Mouse (Mus musculus) lung, embryonic 16.5 days (tissue): ENCODE measurements around the gene Scarb1. TPM values are rescaled to one million over a fixed set of nuclear protein-coding genes. Genes with fewer than 3 reads are reported as not detected.
A peak's percentile ranks its signal among the peaks of the same experiment; 100 is the strongest.

Experiments
- ATAC-seq: fragments of 200-750 bp; cut with Nextera tagmentation; 2 replicates; pipeline ENCODE4 v1.8.0; 2017; ENCODE audit warnings: low read depth, mild to moderate bottlenecking, moderate library complexity
- H3K27ac ChIP-seq: fragments of 300-500 bp; sonication (generic); 2 replicates; pipeline ENCODE4 v1.5.1; 2014; ENCODE audit warnings: mild to moderate bottlenecking, control low read depth, low read length
- H3K27me3 ChIP-seq: fragments of 300-500 bp; sonication (generic); 2 replicates; pipeline ENCODE4 v1.6.1; 2014; ENCODE audit warnings: low read depth, low read length, mixed read lengths; ENCODE audit not compliant: control insufficient read depth, insufficient read depth
- H3K36me3 ChIP-seq: fragments of 300-500 bp; sonication (generic); 2 replicates; pipeline ENCODE4 v1.6.1; 2014; ENCODE audit warnings: low read length; ENCODE audit not compliant: control insufficient read depth, insufficient read depth
- H3K4me1 ChIP-seq: fragments of 300-500 bp; sonication (generic); replicated peaks from 2 replicates; pipeline ENCODE4 v1.6.1; 2014; ENCODE audit warnings: low read length, mixed read lengths; ENCODE audit not compliant: control insufficient read depth, insufficient read depth
- H3K4me2 ChIP-seq: fragments of 300-500 bp; sonication (generic); 2 replicates; pipeline ENCODE4 v1.6.1; 2014; ENCODE audit warnings: low read depth, low read length, control low read depth
- H3K4me3 ChIP-seq: fragments of 300-500 bp; sonication (generic); 2 replicates; pipeline ENCODE4 v1.5.1; 2014; ENCODE audit warnings: mild to moderate bottlenecking, low read length, control low read depth
- H3K9ac ChIP-seq: fragments of 300-500 bp; sonication (generic); 2 replicates; pipeline ENCODE4 v1.6.1; 2014; ENCODE audit warnings: low read length, control low read depth
- H3K9me3 ChIP-seq: fragments of 300-500 bp; sonication (generic); 2 replicates; pipeline ENCODE4 v1.6.1; 2016; ENCODE audit warnings: low read length; ENCODE audit not compliant: control insufficient read depth
- WGBS: fragments of 180-500 bp; shearing (Covaris S2); extraction: QIAGEN DNeasy Blood & Tissue Kit; methylation state at CpG from one replicate; pipeline ENCODE4 v1.1.7; 2014; 5-methylcytosine and 5-hydroxymethylcytosine counted together
- polyA plus RNA-seq: library from polyadenylated mRNA; unstranded; fragments of >200 nt; fragmentation: Nextera tagmentation; extraction: Ambion mirVana; gene quantifications from 2 replicates; pipeline ENCODE4 v1.2.1, GENCODE M21; 2015

The Scarb1 gene
- polyA plus RNA-seq, 1 experiment from 2014 or later = 66.6 TPM

DNA sequence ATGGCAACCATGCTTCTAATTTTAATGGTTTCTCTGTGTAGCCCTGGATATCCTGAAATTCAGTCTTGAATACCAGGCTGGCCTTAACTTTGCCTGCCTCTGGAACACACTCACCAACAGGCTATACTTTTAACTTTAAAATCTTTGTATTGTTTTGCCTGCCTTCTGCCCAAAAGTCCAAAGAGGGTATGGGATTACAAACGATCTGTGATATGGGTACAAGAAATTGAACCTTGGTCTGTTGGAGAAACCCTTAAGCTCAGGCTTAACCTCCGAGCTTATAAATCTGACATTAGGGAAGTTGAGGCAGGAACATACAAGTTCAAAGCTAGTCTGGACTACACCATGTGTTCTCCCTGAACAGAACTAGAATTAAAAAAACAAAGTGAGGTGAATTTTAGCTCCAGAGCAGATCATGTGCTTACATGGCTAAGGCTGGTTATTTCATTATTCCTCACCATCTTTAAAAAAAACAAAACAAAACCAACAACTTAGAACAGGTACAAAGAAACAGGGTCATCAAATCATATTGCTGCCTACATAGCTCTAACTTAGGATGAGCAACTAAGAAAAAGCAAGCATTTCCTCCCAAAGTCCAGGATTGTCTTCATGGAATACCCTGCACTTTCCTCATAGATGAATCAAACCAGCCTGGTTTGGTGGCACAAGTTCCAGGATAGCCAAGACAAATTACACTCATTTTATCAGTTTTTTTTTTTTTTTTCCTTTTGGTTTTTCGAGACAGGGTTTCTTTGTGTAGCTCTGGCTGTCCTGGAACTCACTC is 42.9 kb upstream of the Scarb1 start:
- Histone ChIP-seq H3K27me3 (no peaks in the 10 kb centered on the region), H3K9me3 (no peaks in the 10 kb centered on the region), H3K36me3 (peaks cover 16% of the 10 kb centered on the region), H3K4me1 (peaks cover 14% of the 10 kb centered on the region), H3K9ac (no peak overlapping the region), H3K4me3 (no peak overlapping the region), H3K4me2 (no peak overlapping the region), H3K27ac (no peak overlapping the region)
- WGBS = 69% methylated on average over 3 of the region's 3 CpGs
- ATAC-seq = no peak

DNA sequence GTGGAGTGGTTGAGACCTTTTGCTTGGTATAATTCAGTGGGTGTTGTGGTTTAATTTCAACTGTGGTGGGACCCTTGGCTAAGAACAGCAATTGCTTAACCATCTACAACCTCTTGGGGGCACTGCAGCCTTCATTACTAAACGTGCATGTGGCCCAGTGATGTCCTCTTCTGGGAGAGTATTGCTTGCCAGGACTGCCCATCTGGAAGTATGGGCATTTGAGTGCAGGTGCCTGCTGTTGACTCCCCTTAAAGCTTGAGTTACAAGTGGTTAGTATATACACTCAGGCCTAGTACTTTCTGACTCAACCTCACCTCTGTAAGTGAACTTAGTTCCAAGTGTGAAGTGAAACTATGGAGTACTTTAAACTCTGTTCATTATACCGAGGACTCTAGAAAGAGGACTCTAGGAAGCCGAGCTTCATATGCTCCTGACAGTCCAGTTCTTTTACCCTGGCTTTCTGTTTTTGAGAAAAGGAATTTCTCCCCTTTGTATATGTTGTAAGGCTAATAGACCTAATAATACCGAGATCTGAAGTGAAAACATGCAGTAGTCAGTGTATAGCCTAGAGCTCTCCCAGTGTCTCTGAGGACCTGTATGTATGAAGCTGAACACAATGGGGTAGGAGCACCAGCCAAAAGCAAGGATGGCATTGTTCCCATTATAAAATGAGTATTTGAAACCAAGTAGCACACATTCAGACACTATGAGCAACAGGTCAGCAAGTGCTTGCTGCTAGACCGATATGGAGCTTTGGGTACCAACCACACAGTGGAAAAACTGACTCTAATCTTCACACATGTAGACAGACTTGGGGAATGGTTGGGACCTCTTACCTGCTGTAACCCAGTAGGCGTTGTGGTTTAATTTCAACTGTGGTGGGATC is 42.0 kb upstream of the Scarb1 start:
- H3K9me3 ChIP-seq = no peaks in the 10 kb centered on the region
- no peak overlapping the region for H3K4me2 ChIP-seq
- no peaks in the 10 kb centered on the region for H3K27me3 ChIP-seq
- H3K9ac ChIP-seq = no peak overlapping the region
- H3K4me1 ChIP-seq = peaks cover 9% of the 10 kb centered on the region
- H3K36me3 ChIP-seq = peaks cover 14% of the 10 kb centered on the region
- 35% methylated on average over 6 of the region's 6 CpGs for WGBS
- H3K4me3 ChIP-seq = no peak overlapping the region
- no peak overlapping the region for H3K27ac ChIP-seq
- ATAC-seq = peak; percentile 87

DNA sequence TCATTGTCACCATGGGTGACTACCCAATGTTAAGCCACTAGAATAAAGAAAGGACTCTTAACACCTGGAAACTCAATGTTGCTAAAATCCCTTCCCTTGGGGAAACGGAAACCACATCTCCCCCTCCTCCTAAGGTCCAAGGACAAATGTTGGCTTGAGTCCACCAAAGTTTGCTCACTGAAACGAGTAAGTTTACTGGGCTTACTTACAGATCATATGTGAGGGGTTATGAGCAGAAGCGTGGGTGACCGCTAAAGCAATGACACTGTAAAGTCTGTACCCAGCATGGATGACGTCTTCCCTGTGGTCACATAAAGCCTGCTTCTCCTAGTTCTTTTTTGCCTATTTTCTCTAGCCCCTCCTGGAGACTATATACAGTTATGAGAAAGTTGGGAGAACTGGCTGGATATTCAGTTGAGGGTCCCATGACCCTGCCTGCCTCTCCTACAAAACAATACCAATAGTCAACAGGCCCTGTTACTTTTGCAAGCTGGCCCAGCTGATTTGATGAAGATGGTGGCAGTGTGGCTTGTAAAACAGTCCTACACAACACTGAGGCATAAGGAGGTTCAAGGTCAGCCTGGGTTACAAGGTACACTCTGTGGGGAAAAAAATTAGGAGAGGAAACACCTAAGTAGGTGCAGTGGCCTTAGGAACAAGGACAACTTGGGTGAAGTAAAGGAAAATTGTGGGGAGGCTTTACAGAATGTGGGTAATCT is 41.2 kb upstream of the Scarb1 start:
- Histone ChIP-seq H3K27me3 (no peaks in the 10 kb centered on the region), H3K9me3 (no peaks in the 10 kb centered on the region), H3K9ac (no peak overlapping the region), H3K4me1 (peaks cover 9% of the 10 kb centered on the region), H3K27ac (no peak overlapping the region), H3K36me3 (peaks cover 14% of the 10 kb centered on the region), H3K4me3 (no peak overlapping the region), H3K4me2 (no peak overlapping the region)
- 55% methylated on average over 5 of the region's 5 CpGs for WGBS
- ATAC-seq = no peak; the same call in 1 of the 2 replicates

DNA sequence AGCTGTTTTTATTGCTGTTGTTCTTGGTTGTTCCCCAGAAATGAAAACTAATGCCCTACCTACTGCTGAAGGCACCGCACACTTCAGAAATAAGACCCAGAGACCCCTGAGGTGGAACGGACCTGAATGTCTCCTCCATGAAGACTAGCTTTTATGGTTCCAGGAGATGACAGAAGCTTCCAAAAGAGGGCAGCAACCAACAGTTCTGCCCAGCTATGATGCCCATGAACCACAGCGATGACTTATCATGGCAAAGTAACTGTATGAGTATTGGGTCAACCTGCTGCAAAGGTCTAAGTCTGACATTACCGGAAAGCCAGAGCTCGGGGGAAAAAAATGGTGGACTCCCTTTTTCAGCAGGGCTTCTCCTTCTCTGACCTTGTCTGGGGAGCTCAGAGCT is 38.0 kb upstream of the Scarb1 start:
- Histone ChIP-seq H3K36me3 (no peaks in the 10 kb centered on the region), H3K4me3 (no peak overlapping the region), H3K27ac (no peak overlapping the region), H3K27me3 (no peaks in the 10 kb centered on the region), H3K9ac (no peak overlapping the region), H3K9me3 (no peaks in the 10 kb centered on the region; the same call in 1 of the 2 replicates), H3K4me1 (no peaks in the 10 kb centered on the region), H3K4me2 (no peak overlapping the region)
- no peak for ATAC-seq
- 82% methylated on average over 5 of the region's 5 CpGs for WGBS

DNA sequence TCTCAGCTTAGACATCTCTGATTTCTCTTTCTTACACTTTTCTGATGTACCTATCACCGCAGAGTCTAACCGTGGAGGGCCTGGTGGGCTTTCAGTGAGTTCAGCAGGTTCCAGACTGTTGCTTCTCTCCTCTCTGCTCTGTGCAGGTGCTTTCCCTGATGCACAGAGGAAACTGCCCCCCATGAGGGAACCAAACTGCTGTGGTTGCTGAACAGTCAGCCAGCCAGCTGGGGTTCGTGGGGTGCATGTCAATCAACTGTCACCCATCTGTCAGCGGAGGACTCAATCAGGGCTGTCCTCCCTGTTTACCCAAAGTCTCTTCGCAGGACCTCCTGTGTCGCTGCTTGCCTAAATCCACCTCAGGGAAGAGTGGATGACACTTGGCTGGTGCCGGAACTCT is 36.3 kb upstream of the Scarb1 start:
- Histone ChIP-seq H3K9ac (no peak overlapping the region), H3K9me3 (no peaks in the 10 kb centered on the region; the same call in 1 of the 2 replicates), H3K4me2 (no peak overlapping the region), H3K27me3 (no peaks in the 10 kb centered on the region), H3K4me1 (no peaks in the 10 kb centered on the region), H3K36me3 (no peaks in the 10 kb centered on the region), H3K4me3 (no peak overlapping the region), H3K27ac (no peak overlapping the region)
- ATAC-seq = no peak
- WGBS = 51% methylated on average over 7 of the region's 7 CpGs

DNA sequence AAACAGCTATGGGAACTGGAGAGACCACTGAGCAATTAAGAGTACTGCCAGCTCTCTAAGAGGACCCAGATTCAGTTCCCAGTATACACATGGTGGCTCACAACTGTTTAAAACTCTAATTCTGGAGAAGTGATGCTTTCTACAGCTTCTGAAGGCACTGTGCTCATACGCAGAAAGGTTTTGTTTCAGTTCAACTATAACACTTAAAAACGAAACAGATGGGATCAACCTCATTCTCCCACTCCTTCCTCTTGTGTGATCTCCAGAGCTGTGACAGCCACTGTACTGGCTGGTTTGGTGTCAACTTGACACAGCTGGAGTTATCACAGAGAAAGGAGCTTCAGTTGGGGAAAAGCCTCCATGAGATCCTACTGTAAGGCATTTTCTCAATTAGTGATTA is 35.0 kb upstream of the Scarb1 start:
- H3K36me3 ChIP-seq = no peaks in the 10 kb centered on the region
- no peak overlapping the region for H3K9ac ChIP-seq
- H3K27ac ChIP-seq = no peak overlapping the region
- WGBS = 78% methylated on average over 2 of the region's 2 CpGs
- no peaks in the 10 kb centered on the region for H3K27me3 ChIP-seq
- H3K4me1 ChIP-seq = no peaks in the 10 kb centered on the region
- no peak overlapping the region for H3K4me3 ChIP-seq
- no peaks in the 10 kb centered on the region; the same call in 1 of the 2 replicates for H3K9me3 ChIP-seq
- no peak overlapping the region for H3K4me2 ChIP-seq
- ATAC-seq = no peak

DNA sequence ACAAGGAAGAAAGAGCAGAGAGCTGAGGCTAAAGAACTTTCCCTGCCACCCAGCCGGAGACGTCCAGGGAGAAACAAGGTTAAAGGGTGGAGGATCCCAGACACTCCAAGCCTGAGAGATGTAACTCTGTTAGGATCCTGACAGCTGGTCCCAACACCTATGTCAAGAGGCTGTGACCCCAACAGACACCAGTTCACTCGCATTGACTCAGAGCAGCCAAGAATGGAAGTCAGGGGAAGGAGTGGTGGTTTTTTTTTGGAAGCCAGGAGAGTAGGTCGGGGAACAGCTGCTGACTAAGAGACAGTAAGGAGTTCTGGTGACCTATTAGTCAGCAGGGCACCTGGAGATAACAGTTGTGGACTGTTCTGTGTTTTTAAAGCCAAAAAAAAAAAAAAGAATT is 31.1 kb upstream of the Scarb1 start:
- no peak overlapping the region for H3K9ac ChIP-seq
- no peaks in the 10 kb centered on the region for H3K36me3 ChIP-seq
- H3K4me3 ChIP-seq = no peak overlapping the region
- no peaks in the 10 kb centered on the region for H3K27me3 ChIP-seq
- H3K4me1 ChIP-seq = no peaks in the 10 kb centered on the region
- no peak overlapping the region for H3K27ac ChIP-seq
- 63% methylated on average over 4 of the region's 4 CpGs for WGBS
- ATAC-seq = no peak
- H3K9me3 ChIP-seq = no peaks in the 10 kb centered on the region; the same call in 1 of the 2 replicates
- H3K4me2 ChIP-seq = no peak overlapping the region

DNA sequence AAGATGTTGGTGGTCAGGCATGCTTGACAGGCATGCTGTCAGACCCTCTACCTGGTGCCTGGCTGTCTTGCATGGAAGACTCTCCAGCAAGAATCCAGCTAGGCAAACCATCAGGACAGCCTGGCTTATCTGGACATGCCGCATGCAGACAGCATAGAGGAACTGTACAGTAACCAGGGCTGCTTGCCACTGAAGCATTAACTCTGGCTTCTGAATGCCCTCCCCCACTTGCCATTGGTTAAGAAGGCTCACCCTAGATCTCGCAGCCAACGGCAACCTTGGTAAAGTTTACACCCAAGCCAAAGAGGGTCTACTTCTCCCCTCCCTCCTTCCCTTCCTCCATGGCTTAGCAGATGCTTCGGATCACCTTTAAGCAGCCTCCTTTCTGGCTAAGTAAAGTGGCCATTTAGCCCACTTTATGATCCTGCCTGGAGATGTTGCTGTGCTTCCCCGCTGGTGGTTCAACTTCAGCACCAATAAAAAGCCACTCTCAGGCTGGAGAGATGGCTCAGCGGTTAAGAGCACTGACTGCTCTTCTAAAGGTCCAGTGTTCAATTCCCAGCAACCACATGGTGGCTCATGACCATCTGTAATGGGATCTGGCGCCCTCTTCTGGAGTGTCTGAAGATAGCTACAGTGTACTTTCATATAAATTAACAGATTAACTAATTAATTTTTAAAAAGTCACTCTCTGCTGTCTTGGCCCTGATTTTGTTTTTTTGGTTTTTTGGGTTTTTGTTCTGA is 30.2 kb upstream of the Scarb1 start:
- Histone ChIP-seq H3K36me3 (no peaks in the 10 kb centered on the region), H3K9ac (no peak overlapping the region), H3K4me1 (no peaks in the 10 kb centered on the region), H3K27ac (no peak overlapping the region), H3K27me3 (no peaks in the 10 kb centered on the region), H3K4me2 (no peak overlapping the region), H3K4me3 (no peak overlapping the region), H3K9me3 (no peaks in the 10 kb centered on the region; the same call in 1 of the 2 replicates)
- 71% methylated on average over 7 of the region's 7 CpGs for WGBS
- no peak for ATAC-seq
